Mouse (Mus musculus): ENCODE measurements around the gene Arhgap11a.

DNA sequence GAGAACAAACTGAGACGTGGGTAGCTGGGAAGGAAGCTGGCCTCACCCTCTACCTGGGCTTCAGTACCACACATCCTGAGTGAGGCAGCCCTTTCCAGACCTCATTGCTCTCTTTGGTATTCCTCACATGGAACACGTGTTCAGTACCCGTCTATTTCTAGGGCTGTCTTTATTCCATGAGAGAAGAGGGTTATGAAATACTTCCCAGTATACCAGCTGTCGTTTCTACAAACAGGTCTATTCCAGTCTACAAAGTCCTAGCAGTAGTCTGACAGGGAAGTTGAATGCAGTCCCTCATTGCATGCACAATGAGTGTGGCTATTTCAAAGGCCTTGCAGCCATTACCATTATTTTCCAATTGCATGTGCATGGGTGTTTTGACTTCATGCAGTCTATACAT is 42.7 kb downstream of the Arhgap11a start:
- TF ChIP-seq GATA1 (IDR thresholded peaks at IDR 0.05; ENCODE audit: borderline replicate concordance, low read length), result no peak
- TF ChIP-seq FLI1 (IDR thresholded peaks at IDR 0.05; ENCODE audit: low read length), result no peak

All from megakaryocyte, embryonic 14.5 days (primary cell).